Comparison of ENCODE assay signal across 9 mouse cellular contexts in the genomic region with DNA sequence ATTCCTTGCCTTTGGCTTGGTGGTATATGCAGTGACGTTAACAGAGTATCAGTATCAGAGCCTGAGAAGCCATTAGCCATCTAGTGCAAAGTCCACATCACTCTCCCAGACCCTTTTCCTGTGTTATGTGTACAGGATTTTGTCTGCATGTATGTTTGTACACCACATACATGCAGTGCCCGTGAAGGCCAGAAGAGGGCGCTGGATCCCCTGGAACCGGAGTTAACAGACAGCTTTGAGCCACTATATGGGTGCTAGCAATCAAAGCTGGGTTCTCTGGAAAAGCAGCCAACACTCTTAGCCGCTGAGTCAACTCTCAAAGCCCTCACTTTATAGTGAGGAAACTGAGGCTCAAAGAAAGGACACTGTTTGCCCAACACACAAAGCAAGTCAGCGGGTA. TPM values are rescaled to one million over a fixed set of nuclear protein-coding genes. Genes with fewer than 3 reads are reported as not detected.
DNase-seq lines count a peak whose midpoint lies in the region; ATAC-seq and TF ChIP-seq lines count a peak whose summit lies in the region.
"Had no signal": no experiment of that assay in that cellular context is flagged by ENCODE, and none has a peak within 500 bp of the region (broad histone marks: within the 10 kb centered on the region; RNA-seq: fewer than 3 reads in every experiment).

No protein-coding gene starts in this region.

- H3K4me1 ChIP-seq in heart, embryonic 11.5 days (ENCODE audit: control insufficient read depth, insufficient read depth, low read length), result peaks cover 9% of the 10 kb centered on the region; the same call in 1 of the 2 replicates
- H3K4me1 ChIP-seq in ES-Bruce4 (ENCODE audit: control insufficient read depth, insufficient read depth, low read length), result peaks cover 11% of the 10 kb centered on the region
- peaks cover 7% of the 10 kb centered on the region for H3K4me1 ChIP-seq in forebrain, embryonic 11.5 days (replicated peaks; ENCODE audit: control insufficient read depth, insufficient read depth, low read length)

- no peaks in the 10 kb centered on the region for H3K9me3 ChIP-seq in heart, embryonic 11.5 days (replicated peaks; ENCODE audit: control insufficient read depth, low read length)
- no peaks in the 10 kb centered on the region for H3K9me3 ChIP-seq in ES-Bruce4 (replicated peaks; ENCODE audit: control insufficient read depth, insufficient read depth, low read length, poor library complexity, severe bottlenecking)
- H3K9me3 ChIP-seq in forebrain, embryonic 11.5 days (ENCODE audit: control insufficient read depth, low read length), result no peaks in the 10 kb centered on the region

- no peak overlapping the region for H3K4me2 ChIP-seq in heart, embryonic 11.5 days
- no peak overlapping the region for H3K4me2 ChIP-seq in forebrain, embryonic 11.5 days (ENCODE audit: low read depth, low read length, severe bottlenecking)

- peak; percentile 78 for TF ChIP-seq CTCF in ES-Bruce4 (IDR thresholded peaks at IDR 0.05; ENCODE audit: low read depth, low read length)

- no peak overlapping the region for H3K9ac ChIP-seq in heart, embryonic 11.5 days (ENCODE audit: low read depth, low read length)
- H3K9ac ChIP-seq in ES-Bruce4 (ENCODE audit: low read depth, poor library complexity, severe bottlenecking), result no peak overlapping the region
- H3K9ac ChIP-seq in forebrain, embryonic 11.5 days (ENCODE audit: low read length), result no peak overlapping the region

- no peak overlapping the region for H3K4me3 ChIP-seq in heart, embryonic 11.5 days (ENCODE audit: low read depth, low read length)
- 0 out of 2 replicates have a peak overlapping the region, but pooled peaks have one; percentile 14 for H3K4me3 ChIP-seq in ES-Bruce4 (ENCODE audit: low read depth, low read length)
- no peak overlapping the region for H3K4me3 ChIP-seq in forebrain, embryonic 11.5 days (ENCODE audit: low read depth, low read length)

- WGBS in heart, embryonic 11.5 days (ENCODE audit: insufficient replicate concordance), result 64% methylated on average over 6 of the region's 6 CpGs
- WGBS in forebrain, embryonic 11.5 days, result 63% methylated on average over 6 of the region's 6 CpGs

- no peak overlapping the region for H3K27ac ChIP-seq in heart, embryonic 11.5 days (ENCODE audit: low read depth, low read length)
- no peak overlapping the region for H3K27ac ChIP-seq in ES-Bruce4 (ENCODE audit: insufficient read depth, low read length)
- peak overlapping the region; percentile 46; the same call in 1 of the 2 replicates for H3K27ac ChIP-seq in forebrain, embryonic 11.5 days (ENCODE audit: low read depth, low read length)
- H3K27ac ChIP-seq: macrophage had no signal

- no peaks in the 10 kb centered on the region for H3K27me3 ChIP-seq in heart, embryonic 11.5 days (ENCODE audit: control insufficient read depth, insufficient read depth, low read length)
- no peaks in the 10 kb centered on the region for H3K27me3 ChIP-seq in ES-Bruce4 (ENCODE audit: control insufficient read depth, insufficient read depth, low read length, poor library complexity, severe bottlenecking)
- no peaks in the 10 kb centered on the region for H3K27me3 ChIP-seq in forebrain, embryonic 11.5 days (ENCODE audit: control insufficient read depth, insufficient read depth, low read length)

- ATAC-seq in heart, embryonic 11.5 days (replicated peaks; ENCODE audit: insufficient number of reproducible peaks, low FRiP score, low TSS enrichment), result no peak
- ATAC-seq in forebrain, embryonic 11.5 days (replicated peaks; ENCODE audit: low FRiP score), result peak; percentile 11; the same call in 1 of the 2 replicates

- no peak for TF ChIP-seq POLR2A in ES-Bruce4 (IDR thresholded peaks at IDR 0.05; ENCODE audit: insufficient read depth, low read length)

- peak; percentile 38 for DNase-seq in heart, postnatal 4 days
- no peak for DNase-seq in forebrain, embryonic 11.5 days (ENCODE audit: low spot score)
- DNase-seq in lung, postnatal 10 days, result peak; percentile 44
- DNase-seq in adipocyte (ENCODE audit: low spot score), result no peak
- no peak for DNase-seq in adrenal gland, postnatal 25 days
- no peak for DNase-seq in MN1 (ENCODE audit: low spot score)

- no peak for TF ChIP-seq EP300 in ES-Bruce4 (IDR thresholded peaks at IDR 0.05; ENCODE audit: insufficient read depth, low read depth, low read length)

- no peaks in the 10 kb centered on the region for H3K36me3 ChIP-seq in heart, embryonic 11.5 days (ENCODE audit: control insufficient read depth, insufficient read depth, low read length)
- no peaks in the 10 kb centered on the region for H3K36me3 ChIP-seq in ES-Bruce4 (ENCODE audit: control insufficient read depth, insufficient read depth, low read length, poor library complexity, severe bottlenecking)
- H3K36me3 ChIP-seq in forebrain, embryonic 11.5 days (ENCODE audit: control insufficient read depth, insufficient read depth, low read length), result no peaks in the 10 kb centered on the region

RNA-seq across cellular contexts. Expression of a gene that starts 30.8 kb away (rescaled TPM):
- total RNA-seq in heart, postnatal 4 days (2021), result 10 to 100 TPM; 25.4 to 26.0 TPM
- polyA plus RNA-seq in heart, embryonic 11.5 days (2014; fragmentation: Nextera tagmentation; extraction: Ambion mirVana), result 22.5 and 26.7 TPM in 2 replicates
- 25.4 and 26.9 TPM in 2 replicates for polyA plus RNA-seq in ES-Bruce4 (2011; ENCODE audit: insufficient read depth, insufficient read length, low read depth, missing spikeins)
- 25.5 and 25.9 TPM in 2 replicates for polyA plus RNA-seq in forebrain, embryonic 11.5 days (2014; fragmentation: Nextera tagmentation; extraction: Ambion mirVana)
- total RNA-seq in adrenal gland, postnatal 25 days (2021), result 24.2 and 24.5 TPM in 2 replicates

Comparison
In these comparisons a context has a peak if more than half of its experiments do, and no peak if none do; other contexts are left out.
1. DNase-seq: peak in heart, postnatal 4 days (single experiment) and lung, postnatal 10 days (single experiment); none in forebrain, embryonic 11.5 days (single experiment), adipocyte (single experiment), adrenal gland, postnatal 25 days (single experiment) and MN1 (single experiment).